In the genomic region with DNA sequence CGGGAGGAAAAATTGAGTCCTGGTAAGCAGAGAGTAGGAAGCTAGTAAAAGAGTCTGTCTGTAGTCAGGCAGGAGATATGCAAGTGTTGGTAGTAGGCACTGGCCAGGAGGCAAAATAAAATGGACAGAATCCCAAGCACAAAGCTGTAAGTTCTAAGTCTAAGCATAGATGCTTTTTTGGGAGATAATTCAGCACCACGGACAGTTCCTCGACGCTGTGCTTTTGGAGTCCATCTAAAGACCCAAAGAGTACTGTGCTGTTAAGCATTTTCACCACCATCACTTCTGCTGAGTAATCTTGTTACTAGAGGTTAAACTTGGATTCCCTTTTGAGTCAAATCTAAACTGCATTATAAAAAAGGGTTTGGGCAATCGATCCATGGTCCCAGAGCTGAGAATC, we compare ENCODE assay signal across 9 mouse cellular contexts.
A peak's percentile ranks its signal among the peaks of the same experiment; 100 is the strongest.
DNase-seq lines count a peak whose midpoint lies in the region; ATAC-seq lines count a peak whose summit lies in the region.
"Had no signal": no experiment of that assay in that cellular context is flagged by ENCODE, and none has a peak within 500 bp of the region (broad histone marks: within the 10 kb centered on the region; RNA-seq: fewer than 3 reads in every experiment).

No protein-coding gene starts in this region.

- H3K4me3 ChIP-seq in hindbrain, embryonic 10.5 days, result no peak overlapping the region
- no peak overlapping the region for H3K4me3 ChIP-seq in hindbrain, embryonic 16.5 days (ENCODE audit: low read length)
- H3K4me3 ChIP-seq in embryonic facial prominence, embryonic 14.5 days (ENCODE audit: low read depth, low read length), result no peak overlapping the region

- ATAC-seq in hindbrain, embryonic 16.5 days, result no peak
- no peak for ATAC-seq in embryonic facial prominence, embryonic 14.5 days (ENCODE audit: low read depth)

- H3K27me3 ChIP-seq in hindbrain, embryonic 10.5 days (ENCODE audit: insufficient read depth, poor library complexity, severe bottlenecking), result no peaks in the 10 kb centered on the region
- no peaks in the 10 kb centered on the region for H3K27me3 ChIP-seq in hindbrain, embryonic 16.5 days (replicated peaks; ENCODE audit: control insufficient read depth, insufficient read depth, low read length)
- no peaks in the 10 kb centered on the region for H3K27me3 ChIP-seq in embryonic facial prominence, embryonic 14.5 days (replicated peaks; ENCODE audit: control insufficient read depth, insufficient read depth, low read length)

- no peaks in the 10 kb centered on the region for H3K9me3 ChIP-seq in hindbrain, embryonic 10.5 days
- no peaks in the 10 kb centered on the region for H3K9me3 ChIP-seq in hindbrain, embryonic 16.5 days (ENCODE audit: control insufficient read depth, low read length)
- H3K9me3 ChIP-seq in embryonic facial prominence, embryonic 14.5 days (ENCODE audit: control insufficient read depth, low read length), result no peaks in the 10 kb centered on the region

- no peak overlapping the region for H3K4me2 ChIP-seq in hindbrain, embryonic 16.5 days (ENCODE audit: low read length)
- no peak overlapping the region for H3K4me2 ChIP-seq in embryonic facial prominence, embryonic 14.5 days (ENCODE audit: low read depth, low read length)

- DNase-seq in hindbrain, embryonic 10.5 days (ENCODE audit: low spot score), result peak; percentile 38
- peak; percentile 87 for DNase-seq in 3T3-L1 (ENCODE audit: low read depth, low spot score)
- peak; percentile 74 for DNase-seq in ZHBTc4 (ENCODE audit: low read depth, low spot score)
- DNase-seq in embryonic facial prominence, embryonic 14.5 days (ENCODE audit: low spot score), result peak; percentile 83
- no peak for DNase-seq in urinary bladder, postnatal 4 days (ENCODE audit: low spot score in 2 of 2)
- no peak for DNase-seq in cerebellum, adult 11-12 months
- DNase-seq in urinary bladder, adult 2 months (ENCODE audit: low spot score), result no peak
- DNase-seq: thymus, postnatal 25 days had no signal

- no peaks in the 10 kb centered on the region for H3K36me3 ChIP-seq in hindbrain, embryonic 10.5 days
- no peaks in the 10 kb centered on the region for H3K36me3 ChIP-seq in hindbrain, embryonic 16.5 days (ENCODE audit: control insufficient read depth, insufficient read depth, low read length)
- H3K36me3 ChIP-seq in embryonic facial prominence, embryonic 14.5 days (ENCODE audit: control insufficient read depth, insufficient read depth, low read length), result no peaks in the 10 kb centered on the region

- H3K9ac ChIP-seq in hindbrain, embryonic 16.5 days (ENCODE audit: low read depth, low read length), result no peak overlapping the region
- no peak overlapping the region for H3K9ac ChIP-seq in embryonic facial prominence, embryonic 14.5 days (ENCODE audit: low read depth, low read length)

- WGBS in hindbrain, embryonic 10.5 days, result 43% methylated on average over 5 of the region's 5 CpGs
- 40% methylated on average over 5 of the region's 5 CpGs for WGBS in hindbrain, embryonic 16.5 days
- WGBS in embryonic facial prominence, embryonic 14.5 days, result 35% methylated on average over 5 of the region's 5 CpGs

- no peak overlapping the region for H3K27ac ChIP-seq in hindbrain, embryonic 10.5 days
- H3K27ac ChIP-seq in hindbrain, embryonic 16.5 days (ENCODE audit: low read depth, low read length), result no peak overlapping the region
- no peak overlapping the region for H3K27ac ChIP-seq in embryonic facial prominence, embryonic 14.5 days (replicated peaks; ENCODE audit: low read depth, low read length)

- no peaks in the 10 kb centered on the region for H3K4me1 ChIP-seq in hindbrain, embryonic 10.5 days (replicated peaks)
- no peaks in the 10 kb centered on the region for H3K4me1 ChIP-seq in hindbrain, embryonic 16.5 days (ENCODE audit: control insufficient read depth, insufficient read depth, low read depth, low read length)
- no peaks in the 10 kb centered on the region for H3K4me1 ChIP-seq in embryonic facial prominence, embryonic 14.5 days (ENCODE audit: control insufficient read depth, insufficient read depth, low read length)

Comparison
In these comparisons a context has a peak if more than half of its experiments do, and no peak if none do; other contexts are left out.
1. DNase-seq: peak in hindbrain, embryonic 10.5 days (single experiment), 3T3-L1 (single experiment), ZHBTc4 (single experiment) and embryonic facial prominence, embryonic 14.5 days (single experiment); none in urinary bladder, postnatal 4 days (0 of 2), cerebellum, adult 11-12 months (single experiment) and urinary bladder, adult 2 months (single experiment).